Mouse (Mus musculus): Measurements from ENCODE around the gene Pi4k2a. TPM values are rescaled to one million over a fixed set of nuclear protein-coding genes. Genes with fewer than 3 reads are reported as not detected.
"Not testable (repeated sequence)": the region's sequence is repeated elsewhere in the genome, so short reads cannot be mapped to it uniquely, and the experiment has no call there.

The Pi4k2a gene
- total RNA-seq, 2 experiments from 2014 or later = 39.5 TPM

DNA sequence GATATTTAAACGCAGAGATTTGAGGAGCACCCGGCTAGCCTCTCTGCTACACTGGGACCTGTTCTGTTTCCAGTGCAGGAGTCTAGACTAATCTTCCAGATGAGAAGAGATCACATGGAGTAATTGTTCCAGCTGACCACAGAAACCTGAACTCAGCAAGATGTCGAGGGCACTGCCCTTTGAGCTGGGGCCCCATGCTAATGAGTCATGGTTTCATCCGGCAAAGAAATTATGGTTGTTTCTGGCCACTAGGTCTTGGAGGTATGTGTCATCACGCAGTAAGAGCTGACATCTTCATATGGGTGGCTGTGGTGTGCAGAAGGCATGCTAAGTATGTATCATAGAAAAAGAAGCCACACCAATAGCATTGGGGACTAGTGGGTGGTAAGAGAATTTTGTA, 10.3 kb upstream of the Pi4k2a start:
- DNase-seq = no peak
- intact Hi-C loops (cut with DNase I) = no loop called here

DNA sequence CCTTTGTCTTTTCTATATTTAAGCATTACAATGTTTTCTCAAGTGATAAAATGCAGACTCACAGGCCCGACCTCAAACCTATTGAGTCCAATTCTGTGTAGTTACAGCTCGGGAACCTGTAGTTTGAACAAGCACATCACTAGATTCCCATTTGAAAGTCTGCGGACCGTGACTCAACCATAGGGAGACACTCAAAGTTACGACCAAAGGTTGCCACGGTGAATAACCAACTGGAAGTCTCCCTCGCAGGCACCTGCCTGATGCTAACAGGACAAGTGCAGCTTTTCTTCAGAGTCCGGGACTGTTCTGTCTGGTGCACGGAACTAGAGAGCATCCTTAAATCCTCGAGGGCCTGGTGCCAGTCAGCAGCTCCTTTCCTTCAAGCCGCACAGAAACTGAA, 9.8 kb upstream of the Pi4k2a start:
- DNase-seq = no peak
- intact Hi-C loops (cut with DNase I) = no loop called here

DNA sequence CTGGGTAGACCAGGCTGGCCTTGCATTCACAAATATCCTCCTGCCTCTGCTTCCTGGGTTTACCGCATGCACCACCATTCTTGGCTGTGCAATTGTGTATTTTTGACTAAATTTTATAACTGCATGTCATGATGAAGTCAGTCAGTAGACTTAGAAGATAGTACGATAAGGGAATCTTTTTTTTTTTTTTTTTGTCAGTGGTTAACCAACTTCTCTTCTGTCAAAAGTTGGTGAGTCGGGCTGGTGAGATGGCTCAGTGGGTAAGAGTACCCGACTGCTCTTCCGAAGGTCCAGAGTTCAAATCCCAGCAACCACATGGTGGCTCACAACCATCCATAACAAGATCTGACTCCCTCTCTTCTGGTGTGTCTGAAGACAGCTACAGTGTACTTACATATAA, 8.7 kb upstream of the Pi4k2a start:
- DNase-seq; intact Hi-C loops (cut with DNase I): not testable (repeated sequence)

DNA sequence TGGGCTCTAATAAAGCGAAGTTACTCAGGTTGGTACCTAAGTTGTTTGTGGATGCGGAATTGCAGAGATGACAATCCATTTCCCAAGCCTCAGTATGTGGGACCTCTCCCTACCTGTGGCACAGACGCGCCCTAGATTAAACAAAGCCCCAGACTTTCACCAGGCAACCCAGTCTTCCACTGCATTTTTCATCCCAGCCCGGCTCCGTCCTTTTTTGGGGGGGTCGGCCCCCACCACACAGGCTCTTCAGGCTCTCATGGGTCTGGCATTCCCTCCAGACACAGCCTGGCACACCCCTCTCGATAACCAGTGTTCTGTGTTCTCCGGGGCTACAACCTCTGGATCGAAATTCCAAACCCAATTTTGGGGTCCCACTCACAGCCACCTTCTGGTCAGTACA, 4.6 kb upstream of the Pi4k2a start:
- no peak for DNase-seq
- intact Hi-C loops (cut with DNase I) = no loop called here

DNA sequence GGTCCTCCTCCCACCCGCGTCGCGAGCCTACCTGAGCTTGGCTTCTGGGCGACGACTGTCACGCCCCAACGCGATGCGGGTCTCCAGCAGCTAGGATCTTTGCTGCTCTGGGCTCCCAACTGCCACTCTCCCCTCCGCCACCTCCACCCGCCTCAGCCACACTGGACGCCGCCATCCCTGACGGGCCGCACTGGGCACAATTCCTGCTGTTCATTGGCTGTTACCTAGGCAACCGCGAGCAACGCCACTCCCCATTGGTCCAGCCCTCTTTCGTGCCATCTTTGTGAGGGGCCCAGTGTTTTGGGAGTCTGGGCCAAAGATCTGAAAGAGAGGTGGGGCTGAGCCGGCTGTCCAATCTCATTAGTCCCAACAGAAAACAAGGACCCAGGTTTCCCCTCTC, 4.1 kb upstream of the Pi4k2a start, which contains the start of gene Morn4:
Gene Morn4, minus strand, starts transcription at position 192 of the 400 bp plus-strand sequence.
- DNase-seq = peak; percentile 96
- intact Hi-C loops (cut with DNase I) = no loop called here

DNA sequence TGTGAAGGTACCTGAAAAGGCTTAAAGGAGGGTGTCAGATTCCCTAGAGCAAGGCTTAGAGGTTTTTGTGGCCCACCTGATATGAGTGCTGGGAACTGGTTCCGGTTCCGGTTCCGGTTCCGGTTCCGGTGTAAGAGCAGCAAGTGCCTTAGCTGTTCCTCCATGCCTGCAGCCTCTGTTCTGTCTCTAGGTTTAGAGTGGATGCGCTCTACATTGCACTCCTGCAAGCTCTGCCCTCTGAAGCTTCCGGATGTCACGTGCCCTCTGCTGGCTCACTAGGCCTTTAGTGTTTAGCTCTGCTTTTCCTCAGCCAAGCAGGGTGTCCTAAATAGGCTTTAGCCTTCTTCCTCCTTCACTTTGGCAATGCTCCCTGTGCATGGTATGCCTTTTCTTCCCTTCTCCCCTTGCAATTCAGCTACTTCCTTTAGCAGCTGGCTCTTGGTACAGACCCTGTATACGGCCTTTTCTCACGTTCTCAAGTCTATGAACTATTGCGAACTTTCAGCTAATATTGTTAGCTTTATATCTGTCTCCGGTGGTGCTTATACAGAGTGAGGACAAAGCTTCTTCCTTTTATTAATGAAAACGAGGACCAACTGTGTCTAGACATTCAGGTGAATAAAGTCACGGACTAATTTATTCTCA, 1.0 kb upstream of the Pi4k2a start:
- intact Hi-C loops (cut with DNase I) = no loop called here
- DNase-seq = peak; percentile 35

DNA sequence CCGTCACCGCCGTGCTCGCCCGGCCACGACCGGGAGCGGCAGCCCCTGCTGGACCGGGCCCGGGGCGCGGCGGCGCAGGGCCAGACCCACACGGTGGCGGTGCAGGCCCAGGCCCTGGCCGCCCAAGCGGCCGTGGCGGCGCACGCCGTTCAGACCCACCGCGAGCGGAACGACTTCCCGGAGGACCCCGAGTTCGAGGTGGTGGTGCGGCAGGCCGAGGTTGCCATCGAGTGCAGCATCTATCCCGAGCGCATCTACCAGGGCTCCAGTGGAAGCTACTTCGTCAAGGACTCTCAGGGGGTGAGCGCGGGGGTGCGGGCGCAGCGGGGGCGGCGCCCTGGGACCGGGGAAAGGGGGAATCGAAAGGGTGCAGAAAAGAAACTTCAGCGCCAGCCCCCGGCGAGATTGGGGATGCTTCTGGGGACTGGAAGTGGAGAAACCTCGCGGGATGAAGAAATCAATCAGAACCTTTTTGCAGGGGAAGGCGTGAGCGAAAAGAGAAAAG, 419 bp downstream of the Pi4k2a start:
- DNase-seq = no peak
- intact Hi-C loops (cut with DNase I) = no loop called here

DNA sequence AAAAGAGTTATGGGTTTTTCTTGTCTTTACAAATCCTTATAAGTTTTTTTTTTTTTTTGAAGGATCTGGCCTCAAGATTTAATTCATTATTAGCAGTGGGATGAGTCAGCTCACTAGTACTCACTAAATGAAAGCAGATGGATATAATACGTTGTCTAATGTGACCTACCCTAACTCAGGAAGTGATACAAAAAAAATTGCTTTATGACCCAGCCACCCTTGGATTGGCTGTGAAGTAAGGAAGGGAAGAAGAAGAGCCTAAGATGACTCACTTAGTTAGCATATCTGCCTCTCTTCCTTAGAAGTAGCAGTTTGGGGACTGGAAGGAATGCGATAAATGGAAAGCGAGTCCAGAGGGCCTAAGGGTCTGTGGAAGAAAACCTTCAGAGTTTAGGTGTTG, 9.1 kb downstream of the Pi4k2a start:
- intact Hi-C loops (cut with DNase I) = no loop called here

DNA sequence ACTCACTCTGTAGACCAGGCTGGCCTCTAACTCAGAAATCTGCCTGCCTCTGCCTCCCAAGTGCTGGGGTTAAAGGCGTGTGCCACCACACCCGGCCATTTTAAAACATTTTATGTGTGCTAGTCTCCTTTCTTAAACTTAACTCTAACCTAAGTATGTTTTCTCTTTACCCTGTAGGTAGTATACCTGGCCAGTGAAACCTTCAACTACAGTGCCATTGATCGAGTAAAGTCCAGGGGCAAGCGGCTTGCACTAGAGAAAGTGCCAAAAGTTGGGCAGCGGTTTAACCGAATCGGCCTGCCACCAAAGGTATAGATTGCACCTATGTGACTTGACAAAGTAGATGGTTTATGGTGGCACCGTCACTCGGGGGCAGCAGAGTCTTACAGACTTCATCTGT, 14.4 kb downstream of the Pi4k2a start:
- intact Hi-C loops (cut with DNase I) = no loop called here
- no peak for DNase-seq

More for the DNA sequence above, 9.1 kb downstream of the Pi4k2a start:
- no peak for DNase-seq

DNA sequence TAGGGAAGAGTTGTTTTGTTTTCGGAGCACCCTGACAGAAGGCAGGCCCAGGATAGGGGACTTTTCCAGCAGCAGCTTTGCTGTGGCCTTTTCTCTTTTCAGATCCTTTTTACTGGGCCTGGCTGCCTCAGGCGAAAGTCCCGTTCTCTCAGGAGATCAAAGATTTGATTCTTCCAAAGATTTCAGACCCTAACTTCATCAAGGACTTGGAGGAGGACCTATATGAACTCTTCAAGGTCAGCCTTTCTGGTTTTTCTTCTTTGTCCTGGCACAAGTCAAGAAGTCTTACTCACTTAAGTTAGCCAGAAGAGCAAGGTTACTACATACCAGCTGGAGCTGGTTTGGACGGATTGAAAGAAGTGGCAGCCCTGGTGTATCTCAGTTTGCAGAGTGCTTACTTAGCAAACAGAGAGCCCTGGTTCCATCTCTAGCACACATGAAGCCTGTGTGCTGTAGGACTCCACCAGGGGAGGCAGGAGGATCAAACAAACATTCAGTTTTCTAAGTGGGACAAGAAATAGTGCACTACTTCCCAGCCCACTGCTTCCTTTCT, 25.6 kb downstream of the Pi4k2a start:
- intact Hi-C loops (cut with DNase I) = no loop called here
- no peak for DNase-seq

DNA sequence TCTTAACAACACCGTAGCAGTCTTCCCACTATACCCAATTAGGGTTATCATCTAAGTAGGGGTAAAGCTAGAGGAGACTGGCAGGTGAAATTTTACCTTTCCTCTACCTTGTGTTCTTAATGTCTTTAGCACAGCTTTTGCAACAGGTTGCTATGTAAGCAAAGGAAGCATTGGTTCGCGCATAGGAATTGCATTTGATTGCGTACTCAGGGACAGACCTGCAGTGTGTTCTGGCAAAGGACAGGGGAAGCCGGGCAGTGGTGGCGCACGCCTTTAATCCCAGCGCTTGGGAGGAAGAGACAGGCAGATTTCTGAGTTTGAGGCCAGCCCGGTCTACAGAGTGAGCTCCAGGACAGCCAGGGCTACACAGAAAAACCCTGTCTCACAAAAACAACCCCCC, 27.9 kb downstream of the Pi4k2a start:
- intact Hi-C loops (cut with DNase I) = no loop called here
- DNase-seq = no peak

DNA sequence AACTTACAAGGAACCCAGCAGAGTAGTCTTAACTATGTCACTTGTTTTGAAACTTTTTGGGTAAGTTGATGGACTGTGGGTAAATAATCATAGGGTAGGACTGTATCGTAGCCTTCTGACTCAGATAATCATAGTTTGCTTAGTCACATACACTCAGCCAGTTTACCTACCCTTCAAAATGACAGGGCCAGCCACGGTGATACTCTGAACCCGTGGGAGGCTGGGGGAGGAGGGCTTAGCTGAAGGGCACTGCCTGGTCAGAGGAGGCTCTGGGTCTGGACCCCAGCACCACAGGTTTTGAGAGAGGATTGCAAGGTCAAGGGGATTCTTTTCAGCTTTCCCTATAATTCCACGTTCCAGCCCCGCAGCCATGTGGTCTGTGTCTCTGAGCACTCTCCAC, 28.3 kb downstream of the Pi4k2a start:
- intact Hi-C loops (cut with DNase I) = no loop called here
- no peak for DNase-seq

DNA sequence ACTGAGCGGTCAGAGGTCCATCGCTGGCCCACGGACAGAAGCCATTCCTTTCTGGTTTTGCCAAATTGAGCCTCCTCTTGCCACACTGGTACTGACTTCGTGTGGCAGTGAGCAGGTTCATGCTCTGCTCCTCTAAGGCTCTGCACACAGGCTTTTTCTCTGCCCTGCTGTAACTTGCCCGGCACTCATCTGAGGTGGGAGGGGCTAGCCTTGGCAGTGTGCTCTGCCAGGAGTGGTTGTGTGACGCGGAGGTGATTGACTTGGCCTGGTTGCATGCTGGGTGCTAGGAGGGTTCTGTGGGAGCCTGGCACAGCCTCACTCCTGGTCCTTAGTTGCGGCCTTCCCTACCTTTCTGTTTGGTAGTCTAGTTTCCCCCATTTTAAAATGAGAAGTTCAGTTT, 30.2 kb downstream of the Pi4k2a start:
- DNase-seq = no peak

DNA sequence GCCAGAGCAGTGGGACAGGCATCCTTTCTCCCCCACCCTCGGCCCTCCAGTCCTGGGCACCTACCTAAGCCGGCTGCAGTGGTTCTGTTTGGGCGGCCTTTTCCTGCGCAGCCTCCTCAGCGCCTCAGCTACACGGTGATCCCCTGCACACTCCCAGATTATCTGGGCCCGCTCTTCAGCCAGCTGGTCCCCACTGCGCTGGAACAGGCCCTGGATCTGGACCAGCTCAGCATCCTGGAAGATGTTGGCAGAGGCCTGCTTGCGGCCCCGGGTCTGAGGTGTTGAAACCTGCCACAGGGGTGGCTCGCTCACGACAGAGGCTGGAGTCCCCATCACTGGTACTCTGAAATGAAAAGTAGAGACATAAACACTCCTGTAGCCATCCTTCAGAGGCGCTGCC, 34.4 kb downstream of the Pi4k2a start:
- intact Hi-C loops (cut with DNase I) = no loop called here
- peak; percentile 57 for DNase-seq

More for the DNA sequence above, 30.2 kb downstream of the Pi4k2a start:
- intact Hi-C loops (cut with DNase I) = no loop called here

DNA sequence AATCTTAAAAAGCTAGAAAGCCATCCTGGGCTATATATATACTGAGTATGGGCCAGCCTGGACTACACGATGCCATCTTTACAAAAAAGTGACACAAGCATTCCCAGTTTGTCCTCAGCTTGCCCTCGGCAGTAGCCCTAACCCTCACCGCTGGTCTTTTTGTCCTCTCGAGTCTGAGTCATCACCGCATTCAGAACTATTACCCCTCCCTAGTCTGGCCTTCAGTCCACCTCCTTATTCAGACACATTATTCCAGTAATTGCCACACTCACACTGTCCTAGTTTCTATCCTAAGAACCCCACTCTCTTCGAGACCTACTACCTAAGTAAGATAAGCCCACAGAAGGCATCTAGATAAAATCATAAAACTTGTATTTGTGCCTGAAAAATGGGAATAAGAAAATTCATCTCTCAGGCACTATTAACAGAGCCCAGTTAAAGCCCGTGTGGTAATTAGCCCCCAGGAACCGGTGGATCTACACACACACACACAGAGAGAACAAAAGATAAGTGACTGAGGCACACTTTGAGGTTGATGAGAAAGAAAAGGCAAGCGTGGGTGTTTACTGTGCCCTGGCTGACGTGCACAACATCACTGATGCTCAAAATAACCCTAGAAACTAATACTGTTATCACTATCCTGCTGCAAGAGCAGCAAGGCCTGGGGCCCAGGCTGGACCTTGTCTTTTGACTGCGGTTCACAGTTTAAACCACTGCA, 35.4 kb downstream of the Pi4k2a start:
- no peak for DNase-seq
- intact Hi-C loops (cut with DNase I) = no loop called here

DNA sequence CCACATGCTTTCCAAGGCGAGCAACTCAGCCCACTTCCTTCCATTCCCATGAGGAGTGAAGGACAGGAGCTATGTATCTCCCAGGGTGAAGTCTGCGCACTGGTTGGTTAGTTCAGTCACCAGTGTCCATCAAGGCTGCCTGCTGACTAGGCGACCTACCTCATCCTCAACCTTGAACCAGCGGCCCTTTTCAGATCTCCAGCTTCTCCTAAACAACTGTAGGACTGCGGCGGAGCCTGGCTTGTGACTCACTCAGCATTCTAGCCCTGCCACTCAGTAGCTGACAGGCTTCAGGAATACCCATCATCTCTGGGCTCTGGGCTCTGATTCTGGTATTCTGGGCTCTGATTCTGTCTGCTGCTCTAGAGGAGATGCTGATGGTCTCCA, 35.9 kb downstream of the Pi4k2a start:
- intact Hi-C loops (cut with DNase I) = no loop called here
- DNase-seq = no peak

DNA sequence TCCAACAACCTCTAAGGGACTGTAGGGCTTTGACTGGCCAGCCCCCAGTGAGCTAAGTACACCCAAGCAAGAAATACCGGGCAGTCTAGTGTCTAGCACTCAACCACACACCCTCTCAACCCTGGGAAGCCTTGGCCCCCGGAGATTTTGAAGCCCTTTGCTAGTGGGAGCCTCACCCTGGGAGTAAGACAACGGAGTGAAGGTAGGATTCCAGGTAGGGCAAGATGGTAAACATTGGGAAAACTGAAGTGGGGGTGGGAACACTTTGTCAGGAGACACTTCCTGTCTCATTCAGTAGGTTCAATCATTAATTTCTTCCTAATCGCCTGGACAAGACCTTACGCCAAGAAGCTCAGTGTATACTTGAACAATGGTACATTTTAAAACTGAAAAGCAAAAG, 36.8 kb downstream of the Pi4k2a start:
- intact Hi-C loops (cut with DNase I) = no loop called here
- no peak for DNase-seq

DNA sequence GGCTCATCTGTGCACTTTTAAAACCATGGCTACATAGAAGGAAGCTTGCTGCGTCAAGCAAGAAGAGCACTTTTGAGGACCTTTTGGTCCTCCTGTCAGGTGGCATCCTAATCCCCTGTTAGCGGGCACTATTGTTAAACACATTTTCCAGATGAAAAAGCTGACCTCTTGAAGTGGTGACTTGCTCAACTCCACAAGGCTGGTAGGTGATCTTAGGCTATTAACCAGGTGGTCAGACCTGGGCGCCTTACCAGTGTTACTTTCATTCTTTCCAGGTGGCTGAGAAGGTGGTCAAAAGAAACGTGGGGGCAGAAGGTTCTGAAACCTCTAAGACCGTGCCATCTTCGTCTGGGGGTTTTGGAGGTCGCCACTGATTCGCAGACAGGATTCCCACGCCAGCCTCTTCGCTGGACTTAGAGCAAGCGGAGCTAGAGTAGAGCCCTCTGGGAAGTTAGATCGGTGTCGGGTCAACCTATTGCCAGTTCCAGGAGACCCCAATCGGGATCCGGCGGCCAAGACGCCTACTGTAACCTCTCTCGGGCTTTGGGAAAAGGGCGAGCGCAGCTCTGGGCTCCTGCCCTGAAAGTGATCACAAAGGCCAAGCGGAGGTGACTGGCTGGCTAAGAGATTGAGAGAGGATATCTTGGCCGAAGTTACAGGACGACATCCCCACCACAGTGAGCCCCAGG, 37.9 kb downstream of the Pi4k2a start:
- intact Hi-C loops (cut with DNase I) = no loop called here
- no peak for DNase-seq

DNA sequence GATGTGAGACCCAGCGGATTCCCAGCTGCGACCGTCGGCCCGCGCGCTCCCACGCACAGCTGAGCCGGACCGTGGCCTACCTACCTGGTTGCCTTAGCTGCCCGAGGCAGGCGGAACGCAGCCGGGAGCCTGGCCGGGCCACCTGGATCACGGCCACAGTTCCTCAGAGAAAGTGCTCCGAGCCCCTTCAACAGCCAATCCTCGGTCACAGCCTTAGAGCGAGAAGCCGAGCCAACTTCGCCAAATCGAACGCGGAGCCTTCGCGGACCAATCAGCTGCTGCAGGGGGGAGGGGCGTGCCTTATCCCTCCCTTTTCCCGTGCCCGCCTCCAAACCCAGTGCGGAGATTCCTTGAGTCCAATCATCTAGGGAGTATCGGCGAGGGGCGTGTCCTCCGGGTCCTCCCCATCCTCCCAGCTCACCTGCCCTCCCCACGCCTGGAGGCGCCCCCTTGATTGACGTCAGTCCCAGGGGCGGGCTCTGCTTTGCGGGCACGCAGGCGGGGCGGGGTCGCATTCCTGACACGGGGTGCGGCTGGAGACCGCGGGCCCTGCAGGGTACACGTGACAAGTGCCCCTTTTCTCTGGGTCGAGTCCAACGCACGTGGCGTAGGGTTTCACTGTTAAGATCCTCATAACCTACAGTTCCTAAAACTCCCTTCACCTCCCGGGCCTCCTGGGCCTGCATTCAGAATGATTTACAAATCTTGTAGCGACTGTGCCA, 38.7 kb downstream of the Pi4k2a start, which contains the start of gene Avpi1:
Gene Avpi1, minus strand, starts transcription at position 273 of the 722 bp plus-strand sequence.
- intact Hi-C loops (cut with DNase I) = no loop called here
- peak; percentile 97 for DNase-seq

DNA sequence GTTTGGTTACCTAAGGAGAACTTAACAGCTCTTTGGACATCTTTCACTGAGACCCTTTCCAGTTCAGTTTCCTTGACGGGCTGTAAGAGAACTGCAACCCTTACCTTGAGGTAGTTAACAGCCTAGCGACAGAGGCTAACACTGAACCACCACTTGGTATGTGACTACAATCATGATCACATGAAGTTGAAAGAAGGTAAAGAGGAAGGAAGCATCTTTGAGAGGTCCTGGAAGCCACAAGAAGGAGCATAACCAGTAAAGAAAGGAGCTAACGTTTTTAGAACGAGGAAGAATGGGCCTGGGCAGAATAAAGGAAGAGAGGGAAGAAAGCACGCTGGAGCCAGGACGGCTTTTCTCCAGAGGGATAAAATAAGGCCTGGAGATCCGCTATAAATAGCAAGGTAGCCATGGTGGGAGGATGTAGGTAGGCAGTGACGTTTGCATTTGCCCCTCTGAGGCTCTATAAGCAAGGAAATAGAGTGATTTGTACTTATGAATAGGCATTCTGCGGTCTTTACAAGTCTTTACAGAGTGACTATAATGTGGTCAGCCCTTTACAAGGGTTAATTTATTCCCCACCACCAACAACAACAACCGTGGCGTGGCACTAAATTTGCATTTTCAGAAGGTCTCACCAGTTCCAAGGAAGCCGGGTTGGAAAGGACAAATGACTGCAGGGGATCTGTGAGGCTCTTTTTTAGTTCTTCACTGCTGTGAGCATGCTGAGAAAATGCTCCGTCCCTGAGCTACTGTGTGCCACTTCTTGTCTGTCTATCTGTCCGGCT, 39.4 kb downstream of the Pi4k2a start:
- intact Hi-C loops (cut with DNase I) = no loop called here

More for the DNA sequence above, 39.4 kb downstream of the Pi4k2a start:
- DNase-seq = no peak

Data from left cerebral cortex, postnatal 4 days (tissue).